Mouse (Mus musculus) cortical plate, adult 2 months (tissue): ENCODE data around the gene Polr2l.

Experiments
- CTCF ChIP-seq: fragments of 200-500 bp; IDR thresholded peaks from 2 replicates; pipeline ENCODE4 v1.5.1; 2011; ENCODE audit warnings: mild to moderate bottlenecking, control low read depth, low read length; ENCODE audit not compliant: insufficient read depth; ENCODE audit errors: extremely low read depth
- POLR2A ChIP-seq: fragments of 200-500 bp; IDR thresholded peaks from 2 replicates; pipeline ENCODE4 v1.6.1; 2011; ENCODE audit warnings: mild to moderate bottlenecking, low read length, control low read depth; ENCODE audit not compliant: insufficient read depth; ENCODE audit errors: extremely low read depth

DNA sequence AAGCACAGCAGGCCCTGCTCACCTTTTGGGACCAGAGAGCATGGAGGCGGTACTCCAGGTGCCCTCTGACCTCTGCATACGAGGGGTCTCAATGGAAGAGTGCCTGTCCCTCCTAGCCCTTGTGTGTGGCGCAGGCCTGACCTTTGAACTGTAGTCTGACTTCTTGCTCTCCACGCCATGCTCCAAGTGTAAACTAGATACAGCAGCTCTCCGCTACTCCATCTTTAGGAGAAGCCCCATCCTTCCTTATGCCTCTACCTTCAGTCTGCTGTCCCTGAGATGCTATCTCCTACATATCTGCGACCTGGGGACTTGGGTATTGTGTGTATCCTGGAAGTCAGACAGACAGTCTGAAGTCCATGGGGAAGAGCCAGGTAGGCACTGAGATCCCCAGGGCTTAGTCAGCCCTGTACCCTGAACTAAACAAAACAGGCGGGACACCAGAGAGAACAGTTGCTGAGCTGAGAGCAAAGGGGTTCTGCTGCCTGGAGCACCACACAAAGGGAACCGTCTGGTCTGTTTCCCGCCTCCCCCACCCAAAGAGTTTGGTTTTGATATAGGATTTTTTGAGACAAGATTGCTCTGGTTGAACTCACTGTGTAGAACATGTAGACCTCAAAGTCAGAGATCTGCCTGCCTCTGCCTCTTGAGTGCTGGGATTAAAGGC lies 38.9 kb downstream of the Polr2l start:
- TF ChIP-seq CTCF (no peak), POLR2A (no peak)
